Mouse (Mus musculus) heart, adult 2 months (tissue): Measurements from ENCODE around the gene Ngfr. TPM values are rescaled to one million over a fixed set of nuclear protein-coding genes. Genes with fewer than 3 reads are reported as not detected.

Experiments used
- DNase-seq, 2 experiments: peaks; one replicate each; pipeline ENCODE4 v3.0.0; 2021
- H3K27ac ChIP-seq: fragments of 200-600 bp; 2 replicates; pipeline ENCODE4 v1.8.1; 2022
- H3K27me3 ChIP-seq: fragments of 200-500 bp; 2 replicates; pipeline ENCODE4 v1.6.1; 2012; ENCODE audit warnings: mild to moderate bottlenecking, low read length, inconsistent platforms, mixed read lengths; ENCODE audit not compliant: control insufficient read depth, insufficient read depth
- H3K36me3 ChIP-seq: fragments of 200-500 bp; 2 replicates; pipeline ENCODE4 v1.6.1; 2012; ENCODE audit warnings: low read length, inconsistent platforms; ENCODE audit not compliant: control insufficient read depth, insufficient read depth
- H3K4me1 ChIP-seq: fragments of 200-500 bp; 2 replicates; pipeline ENCODE4 v1.6.1; 2011; ENCODE audit warnings: low read length; ENCODE audit not compliant: control insufficient read depth, insufficient read depth
- H3K4me3 ChIP-seq: fragments of 200-600 bp; 2 replicates; pipeline ENCODE4 v1.8.1; 2022
- H3K79me2 ChIP-seq: fragments of 200-500 bp; replicated peaks from 2 replicates; pipeline ENCODE4 v1.6.1; 2012; ENCODE audit warnings: mild to moderate bottlenecking, inconsistent platforms, low read length, moderate library complexity, mixed read lengths; ENCODE audit not compliant: control insufficient read depth, insufficient read depth
- H3K9ac ChIP-seq: fragments of 200-500 bp; 2 replicates; pipeline ENCODE4 v1.6.1; 2012; ENCODE audit warnings: low read depth, mild to moderate bottlenecking, control low read depth, inconsistent platforms, low read length, mixed read lengths
- CTCF ChIP-seq: fragments of 200-600 bp; IDR thresholded peaks from 2 replicates; pipeline ENCODE4 v1.8.1; 2022; ENCODE audit warnings: antibody characterized with exemption, mild to moderate bottlenecking, moderate library complexity
- EP300 ChIP-seq: fragments of 200-500 bp; IDR thresholded peaks from 2 replicates; pipeline ENCODE4 v1.6.1; 2011; ENCODE audit warnings: low read depth, low read length, control low read depth; ENCODE audit not compliant: insufficient read depth
- POLR2A ChIP-seq: fragments of 200-500 bp; IDR thresholded peaks from 2 replicates; pipeline ENCODE4 v1.6.1; 2011; ENCODE audit warnings: mild to moderate bottlenecking, low read depth, low read length, control low read depth; ENCODE audit not compliant: insufficient read depth
- WGBS: fragments of 180-500 bp; shearing (Covaris S2); methylation state at CpG from one replicate; pipeline ENCODE4 v1.1.7; 2018; 5-methylcytosine and 5-hydroxymethylcytosine counted together
- intact Hi-C: fragments of 180-260 bp; cut with DNase I; formaldehyde crosslinking; loops from one replicate; pipeline ENCODE4 v1.15.1; 2025
- polyA plus RNA-seq: library from polyadenylated mRNA; depleted of rRNA; stranded (reverse); fragments of >200 nt; gene quantifications from 2 replicates; pipeline ENCODE4 v1.2.3, GENCODE M21; 2012
- total RNA-seq, 2 experiments: library from RNA; stranded (reverse); gene quantifications; 2 replicates each; pipeline ENCODE4 v1.2.3; 2021

The Ngfr gene
- total and polyA plus RNA-seq, 3 experiments, result 0.26 to 2.2 (median 1.0) TPM

GRCm38 (mm10) chr11:95622426-95622825 is 34.9 kb upstream of the Ngfr start:
- Histone ChIP-seq H3K79me2 (no peaks in the 10 kb centered on the region), H3K4me3 (no peak overlapping the region), H3K4me1 (no peaks in the 10 kb centered on the region), H3K27me3 (no peaks in the 10 kb centered on the region), H3K9ac (no peak overlapping the region), H3K36me3 (no peaks in the 10 kb centered on the region), H3K27ac (no peak overlapping the region)
- DNase-seq, result no peak
- WGBS, result 64% methylated on average over 8 of the region's 8 CpGs
- intact Hi-C loops, result no loop called here
- TF ChIP-seq CTCF (no peak), EP300 (no peak), POLR2A (no peak)

GRCm38 (mm10) chr11:95621541-95622130 is 34.1 kb upstream of the Ngfr start:
- H3K9ac ChIP-seq, result no peak overlapping the region
- H3K27me3 ChIP-seq, result no peaks in the 10 kb centered on the region
- no peaks in the 10 kb centered on the region for H3K36me3 ChIP-seq
- no peaks in the 10 kb centered on the region for H3K79me2 ChIP-seq
- H3K27ac ChIP-seq, result no peak overlapping the region
- no peak for DNase-seq
- no peak overlapping the region for H3K4me3 ChIP-seq
- no peak for TF ChIP-seq POLR2A
- TF ChIP-seq CTCF, result no peak
- TF ChIP-seq EP300, result no peak
- 56% methylated on average over 9 of the region's 9 CpGs for WGBS
- intact Hi-C loops, result no loop called here
- H3K4me1 ChIP-seq, result no peaks in the 10 kb centered on the region

- Histone ChIP-seq H3K27me3 (no peaks in the 10 kb centered on the region), H3K27ac (no peak overlapping the region)
- 35% methylated on average over 4 of the region's 4 CpGs for WGBS
These were observed 33.5 kb upstream of the Ngfr start for GRCm38 (mm10) chr11:95621010-95621409.

GRCm38 (mm10) chr11:95619886-95620444 is 32.4 kb upstream of the Ngfr start:
- DNase-seq, result no peak
- no peak overlapping the region for H3K9ac ChIP-seq
- TF ChIP-seq EP300 (no peak), POLR2A (no peak), CTCF (no peak)
- H3K4me1 ChIP-seq, result no peaks in the 10 kb centered on the region
- no peaks in the 10 kb centered on the region for H3K36me3 ChIP-seq
- H3K4me3 ChIP-seq, result no peak overlapping the region
- intact Hi-C loops, result no loop called here
- H3K79me2 ChIP-seq, result no peaks in the 10 kb centered on the region
- peaks cover 2% of the 10 kb centered on the region; the same call in 1 of the 2 replicates for H3K27me3 ChIP-seq
- whole genome bisulfite sequencing, result 86% methylated on average over 5 of the region's 5 CpGs
- no peak overlapping the region for H3K27ac ChIP-seq

More at GRCm38 (mm10) chr11:95621010-95621409, 33.5 kb upstream of the Ngfr start:
- Histone ChIP-seq H3K36me3 (no peaks in the 10 kb centered on the region), H3K79me2 (no peaks in the 10 kb centered on the region), H3K4me3 (no peak overlapping the region), H3K4me1 (no peaks in the 10 kb centered on the region), H3K9ac (no peak overlapping the region)
- intact Hi-C loops, result no loop called here
- TF ChIP-seq EP300 (no peak), POLR2A (no peak), CTCF (no peak)
- no peak for DNase-seq

GRCm38 (mm10) chr11:95619081-95619480 is 31.5 kb upstream of the Ngfr start:
- no peak for DNase-seq
- no peak overlapping the region for H3K9ac ChIP-seq
- no peak overlapping the region for H3K4me3 ChIP-seq
- peaks cover 2% of the 10 kb centered on the region; the same call in 1 of the 2 replicates for H3K27me3 ChIP-seq
- intact Hi-C loops, result no loop called here
- no peaks in the 10 kb centered on the region for H3K36me3 ChIP-seq
- H3K79me2 ChIP-seq, result no peaks in the 10 kb centered on the region
- WGBS, result 91% methylated on average over 3 of the region's 3 CpGs
- H3K27ac ChIP-seq, result no peak overlapping the region
- no peak for TF ChIP-seq POLR2A
- no peak for TF ChIP-seq CTCF
- TF ChIP-seq EP300, result no peak
- no peaks in the 10 kb centered on the region for H3K4me1 ChIP-seq

- Histone ChIP-seq H3K9ac (no peak overlapping the region), H3K36me3 (no peaks in the 10 kb centered on the region), H3K27ac (no peak overlapping the region), H3K4me3 (no peak overlapping the region), H3K27me3 (peaks cover 2% of the 10 kb centered on the region; the same call in 1 of the 2 replicates), H3K79me2 (no peaks in the 10 kb centered on the region), H3K4me1 (no peaks in the 10 kb centered on the region)
- TF ChIP-seq EP300 (no peak), CTCF (no peak), POLR2A (no peak)
- intact Hi-C loops, result no loop called here
- DNase-seq, result peak in 1 of 2 experiments; percentile 17
- 53% methylated on average over 19 of the region's 19 CpGs for WGBS
These were observed 30.4 kb upstream of the Ngfr start for GRCm38 (mm10) chr11:95617785-95618465.
